Mouse (Mus musculus): ENCODE measurements around the gene Trex2.

GRCm38 (mm10) chrX:73410880-73411517 is 24.1 kb downstream of the Trex2 start, which contains the start of gene Zfp92:
- TF ChIP-seq GATA1 (IDR thresholded peaks at IDR 0.05; ENCODE audit: borderline replicate concordance, low read length) (no peak), FLI1 (IDR thresholded peaks at IDR 0.05; ENCODE audit: low read length) (no peak)

Data from megakaryocyte, embryonic 14.5 days (primary cell).